Mouse (Mus musculus) liver, embryonic 15.5 days (tissue): ENCODE measurements around the gene Usp22. TPM values are rescaled to one million over a fixed set of nuclear protein-coding genes. Genes with fewer than 3 reads are reported as not detected.

Source experiments
- ATAC-seq: fragments of 200-750 bp; cut with Nextera tagmentation; 2 replicates; pipeline ENCODE4 v1.8.0; 2017; ENCODE audit warnings: moderate number of reproducible peaks, mild to moderate bottlenecking, moderate library complexity; ENCODE audit not compliant: insufficient read depth
- H3K27ac ChIP-seq: fragments of 300-500 bp; sonication (generic); replicated peaks from 2 replicates; pipeline ENCODE4 v1.5.1; 2015; ENCODE audit warnings: mild to moderate bottlenecking, inconsistent platforms
- H3K27me3 ChIP-seq: fragments of 300-500 bp; sonication (generic); 2 replicates; pipeline ENCODE4 v1.6.1; 2015; ENCODE audit warnings: mild to moderate bottlenecking, inconsistent platforms
- H3K36me3 ChIP-seq: fragments of 300-500 bp; sonication (generic); replicated peaks from 2 replicates; pipeline ENCODE4 v1.6.1; 2015; ENCODE audit warnings: moderate library complexity, mild to moderate bottlenecking, inconsistent platforms
- H3K4me1 ChIP-seq: fragments of 300-500 bp; sonication (generic); replicated peaks from 2 replicates; pipeline ENCODE4 v1.6.1; 2015; ENCODE audit warnings: inconsistent platforms
- H3K4me2 ChIP-seq: fragments of 300-500 bp; sonication (generic); 2 replicates; pipeline ENCODE4 v1.6.1; 2015; ENCODE audit warnings: moderate library complexity, mild to moderate bottlenecking, inconsistent platforms
- H3K4me3 ChIP-seq: fragments of 300-500 bp; sonication (generic); replicated peaks from 2 replicates; pipeline ENCODE4 v1.5.1; 2015; ENCODE audit warnings: mild to moderate bottlenecking, inconsistent platforms
- H3K9ac ChIP-seq: fragments of 300-500 bp; sonication (generic); 2 replicates; pipeline ENCODE4 v1.6.1; 2015; ENCODE audit warnings: moderate library complexity, mild to moderate bottlenecking, inconsistent platforms
- H3K9me3 ChIP-seq: fragments of 300-500 bp; sonication (generic); replicated peaks from 2 replicates; pipeline ENCODE4 v1.6.1; 2016; ENCODE audit warnings: inconsistent platforms
- WGBS: fragments of 180-500 bp; shearing (Covaris S2); methylation state at CpG from one replicate; pipeline ENCODE4 v1.1.7; 2015; ENCODE audit warnings: mixed read lengths; ENCODE audit not compliant: insufficient replicate concordance; 5-methylcytosine and 5-hydroxymethylcytosine counted together
- polyA plus RNA-seq: library from polyadenylated mRNA; unstranded; fragments of >200 nt; fragmentation: Nextera tagmentation; extraction: Ambion mirVana; gene quantifications from 2 replicates; pipeline ENCODE4 v1.2.1, GENCODE M21; 2015

Gene Usp22
- polyA plus RNA-seq, 1 experiment from 2014 or later: 15.9 TPM

- no peaks in the 10 kb centered on the region for H3K36me3 ChIP-seq
- H3K9ac ChIP-seq: no peak overlapping the region
- H3K4me3 ChIP-seq: no peak overlapping the region
- H3K9me3 ChIP-seq: no peaks in the 10 kb centered on the region
- no peaks in the 10 kb centered on the region for H3K27me3 ChIP-seq
- 0 out of 2 replicates have a peak overlapping the region, but pooled peaks have one; percentile 14 for H3K4me2 ChIP-seq
- ATAC-seq: no peak
- H3K4me1 ChIP-seq: no peaks in the 10 kb centered on the region; the same call in 1 of the 2 replicates
- 30% methylated on average over 8 of the region's 8 CpGs for WGBS
- H3K27ac ChIP-seq: 0 out of 2 replicates have a peak overlapping the region, but pooled peaks have one; percentile 29
These were observed 58.6 kb downstream of the Usp22 start for GRCm38 (mm10) chr11:61116226-61116625.

DNA sequence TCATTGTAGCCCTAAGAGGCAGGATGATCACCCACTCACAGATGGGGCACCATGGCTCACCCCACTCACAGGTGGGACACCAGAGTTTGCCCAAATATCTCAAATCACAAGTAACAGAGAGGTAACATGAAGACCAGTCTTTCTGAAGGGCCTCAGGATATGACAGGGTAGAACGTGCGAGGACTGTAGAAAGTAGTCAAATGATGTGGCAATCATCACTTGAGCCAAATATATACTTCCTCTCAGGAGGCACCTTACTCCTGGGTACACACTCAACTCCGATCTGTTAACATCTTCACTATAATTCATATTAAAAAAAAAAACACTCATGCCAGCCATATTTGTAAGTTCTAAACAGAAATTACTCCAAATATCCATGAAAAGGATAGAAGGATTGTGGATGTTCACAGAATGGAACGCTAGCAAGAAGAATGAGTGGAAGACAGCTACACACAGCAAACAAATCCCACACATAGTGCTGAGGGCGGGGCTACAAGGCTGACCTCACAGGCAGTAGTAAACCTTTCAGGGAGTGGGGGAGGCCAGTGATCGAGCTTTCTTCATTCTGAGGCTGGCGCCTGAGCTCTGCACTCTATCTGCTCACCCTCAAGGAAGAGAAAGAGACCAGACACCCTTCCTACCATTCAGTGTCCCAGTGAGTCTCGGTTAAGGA lies 62.4 kb downstream of the Usp22 start:
- peak overlapping the region; percentile 45; the same call in 1 of the 2 replicates for H3K27ac ChIP-seq
- H3K4me2 ChIP-seq: no peak overlapping the region
- H3K27me3 ChIP-seq: no peaks in the 10 kb centered on the region; the same call in 1 of the 2 replicates
- no peak for ATAC-seq
- H3K9me3 ChIP-seq: no peaks in the 10 kb centered on the region
- no peak overlapping the region for H3K9ac ChIP-seq
- H3K4me1 ChIP-seq: peaks cover 3% of the 10 kb centered on the region; the same call in 1 of the 2 replicates
- WGBS: 39% methylated on average over 8 of the region's 8 CpGs
- no peak overlapping the region for H3K4me3 ChIP-seq
- no peaks in the 10 kb centered on the region for H3K36me3 ChIP-seq

GRCm38 (mm10) chr11:61111472-61111871 lies 63.4 kb downstream of the Usp22 start:
- Histone ChIP-seq H3K27me3 (no peaks in the 10 kb centered on the region; the same call in 1 of the 2 replicates), H3K4me1 (peaks cover 3% of the 10 kb centered on the region; the same call in 1 of the 2 replicates), H3K9ac (no peak overlapping the region), H3K4me3 (no peak overlapping the region), H3K4me2 (no peak overlapping the region), H3K27ac (no peak overlapping the region), H3K9me3 (no peaks in the 10 kb centered on the region), H3K36me3 (no peaks in the 10 kb centered on the region)
- WGBS: 72% methylated on average over 4 of the region's 4 CpGs
- ATAC-seq: no peak

DNA sequence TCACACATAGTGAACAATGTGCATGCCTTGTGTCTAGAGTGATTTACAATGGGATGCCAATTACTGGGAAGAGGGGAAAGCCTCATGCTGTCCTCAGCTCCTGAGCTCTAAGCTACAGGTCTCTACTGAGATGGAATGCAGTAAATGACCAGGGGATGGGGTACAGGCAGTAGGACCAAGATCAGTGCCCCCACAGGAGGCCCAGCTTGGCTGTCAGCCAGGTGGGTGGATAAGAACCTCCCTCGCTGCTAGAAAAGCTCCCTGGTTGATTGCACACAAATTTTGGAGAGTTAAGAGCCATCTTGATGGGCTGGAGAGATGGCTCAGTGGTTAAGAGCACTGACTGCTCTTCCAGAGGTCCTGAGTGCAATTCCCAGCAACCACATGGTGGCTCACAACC lies 63.9 kb downstream of the Usp22 start:
- H3K9ac ChIP-seq: no peak overlapping the region
- H3K27ac ChIP-seq: no peak overlapping the region
- H3K4me2 ChIP-seq: no peak overlapping the region
- no peak overlapping the region for H3K4me3 ChIP-seq
- no peak for ATAC-seq
- peaks cover 3% of the 10 kb centered on the region; the same call in 1 of the 2 replicates for H3K4me1 ChIP-seq
- no peaks in the 10 kb centered on the region; the same call in none of the 2 replicates for H3K27me3 ChIP-seq
- no peaks in the 10 kb centered on the region for H3K9me3 ChIP-seq
- WGBS: 34% methylated on average over 1 of the region's 1 CpGs
- H3K36me3 ChIP-seq: no peaks in the 10 kb centered on the region

DNA sequence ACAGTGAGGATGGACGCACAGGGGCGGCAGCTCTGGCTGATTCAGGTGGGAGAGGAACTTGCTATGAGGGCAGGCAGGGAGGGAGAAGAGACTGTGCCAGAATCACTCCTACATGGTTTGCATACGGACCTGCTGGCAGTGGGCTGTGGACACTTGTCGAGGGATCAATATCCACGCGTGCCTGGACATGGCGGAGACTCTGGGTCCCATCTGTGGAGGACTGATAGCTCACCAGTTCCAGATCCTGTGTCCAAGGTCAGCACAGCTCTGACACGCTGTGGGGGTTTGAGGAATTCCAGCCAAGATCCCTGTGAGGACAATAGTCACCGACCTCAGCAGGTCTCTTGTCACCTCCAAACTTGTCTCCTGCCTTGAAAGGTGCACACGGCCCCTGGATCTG lies 64.7 kb downstream of the Usp22 start:
- Histone ChIP-seq H3K36me3 (no peaks in the 10 kb centered on the region), H3K27ac (no peak overlapping the region), H3K4me3 (no peak overlapping the region), H3K27me3 (peaks cover 6% of the 10 kb centered on the region), H3K9me3 (no peaks in the 10 kb centered on the region), H3K9ac (no peak overlapping the region), H3K4me1 (peaks cover 3% of the 10 kb centered on the region; the same call in 1 of the 2 replicates), H3K4me2 (no peak overlapping the region)
- no peak for ATAC-seq
- WGBS: 70% methylated on average over 10 of the region's 10 CpGs

DNA sequence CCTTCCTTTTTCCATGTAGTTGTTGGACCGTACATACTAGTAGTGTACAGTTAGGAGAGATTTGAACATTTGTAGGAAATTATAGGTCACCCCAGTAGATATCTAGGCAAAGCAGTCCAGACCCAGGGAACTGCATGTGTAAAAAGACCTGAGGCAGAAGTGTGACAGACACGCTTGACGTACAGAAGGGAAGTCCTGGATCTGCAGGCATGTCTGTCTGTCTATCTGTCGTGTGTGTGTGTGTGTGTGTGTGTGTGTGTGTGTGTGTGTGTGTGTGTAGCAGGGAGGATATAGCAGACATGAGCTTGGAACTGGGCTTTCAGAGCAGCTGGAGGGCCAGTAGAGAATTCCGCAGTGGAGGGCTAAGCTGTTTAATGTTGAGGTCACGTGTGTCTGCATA lies 65.1 kb downstream of the Usp22 start:
- WGBS: 68% methylated on average over 6 of the region's 6 CpGs
- no peak overlapping the region for H3K27ac ChIP-seq
- no peak overlapping the region for H3K9ac ChIP-seq
- H3K4me3 ChIP-seq: no peak overlapping the region
- no peaks in the 10 kb centered on the region for H3K36me3 ChIP-seq
- H3K27me3 ChIP-seq: peaks cover 8% of the 10 kb centered on the region
- no peak for ATAC-seq
- peaks cover 3% of the 10 kb centered on the region; the same call in 1 of the 2 replicates for H3K4me1 ChIP-seq
- H3K9me3 ChIP-seq: no peaks in the 10 kb centered on the region
- H3K4me2 ChIP-seq: no peak overlapping the region

- no peaks in the 10 kb centered on the region for H3K9me3 ChIP-seq
- H3K4me2 ChIP-seq: no peak overlapping the region
- no peak for ATAC-seq
- no peak overlapping the region for H3K27ac ChIP-seq
- H3K4me1 ChIP-seq: peaks cover 6% of the 10 kb centered on the region
- no peak overlapping the region for H3K4me3 ChIP-seq
- H3K27me3 ChIP-seq: peaks cover 11% of the 10 kb centered on the region
- WGBS: 48% methylated on average over 12 of the region's 12 CpGs
- H3K9ac ChIP-seq: no peak overlapping the region
- no peaks in the 10 kb centered on the region for H3K36me3 ChIP-seq
These were observed 65.9 kb downstream of the Usp22 start for GRCm38 (mm10) chr11:61108911-61109361.

GRCm38 (mm10) chr11:61104241-61104901 lies 70.5 kb downstream of the Usp22 start:
- WGBS: 17% methylated on average over 20 of the region's 20 CpGs
- peak overlapping the region; percentile 8; the same call in 1 of the 2 replicates for H3K4me2 ChIP-seq
- no peaks in the 10 kb centered on the region for H3K9me3 ChIP-seq
- ATAC-seq: 0 out of 2 replicates have a peak, but pooled peaks have one; percentile 49
- H3K27me3 ChIP-seq: peaks cover 16% of the 10 kb centered on the region
- no peak overlapping the region for H3K9ac ChIP-seq
- no peaks in the 10 kb centered on the region for H3K36me3 ChIP-seq
- H3K27ac ChIP-seq: no peak overlapping the region
- H3K4me3 ChIP-seq: no peak overlapping the region
- H3K4me1 ChIP-seq: peaks cover 7% of the 10 kb centered on the region; the same call in 1 of the 2 replicates

- H3K9ac ChIP-seq: no peak overlapping the region
- no peaks in the 10 kb centered on the region for H3K36me3 ChIP-seq
- H3K27ac ChIP-seq: no peak overlapping the region
- WGBS: 69% methylated on average over 13 of the region's 13 CpGs
- ATAC-seq: no peak
- peaks cover 16% of the 10 kb centered on the region for H3K27me3 ChIP-seq
- H3K4me3 ChIP-seq: no peak overlapping the region
- H3K4me2 ChIP-seq: no peak overlapping the region
- H3K4me1 ChIP-seq: peaks cover 6% of the 10 kb centered on the region; the same call in 1 of the 2 replicates
- no peaks in the 10 kb centered on the region for H3K9me3 ChIP-seq
These were observed 72.2 kb downstream of the Usp22 start for GRCm38 (mm10) chr11:61102397-61103339.
